Mouse (Mus musculus): Measurements from ENCODE around the gene Maml1. TPM values are rescaled to one million over a fixed set of nuclear protein-coding genes. Genes with fewer than 3 reads are reported as not detected.

Maml1 gene
- total RNA-seq, 2 experiments from 2014 or later = 9.5 to 10.1 TPM

- DNase-seq (ENCODE audit: low spot score in 2 of 2) = no peak
These were observed 51.7 kb downstream of the Maml1 start for GRCm38 (mm10) chr11:50240235-50240911.

GRCm38 (mm10) chr11:50238821-50239791, 53.0 kb downstream of the Maml1 start:
- no peak for DNase-seq (ENCODE audit: low spot score in 2 of 2)

GRCm38 (mm10) chr11:50238324-50238723, 53.8 kb downstream of the Maml1 start, which contains the start of gene Ltc4s:
Ltc4s (minus strand) TSS chr11:50238616.
- DNase-seq (ENCODE audit: low spot score in 2 of 2) = no peak

- no peak for DNase-seq (ENCODE audit: low spot score in 2 of 2)
These were observed 54.9 kb downstream of the Maml1 start for GRCm38 (mm10) chr11:50236937-50237835.

- peak; percentile 83 to 88 for DNase-seq (ENCODE audit: low spot score in 2 of 2)
These were observed 55.6 kb downstream of the Maml1 start for GRCm38 (mm10) chr11:50236540-50236936.

- no peak for DNase-seq (ENCODE audit: low spot score in 2 of 2)
These were observed 57.5 kb downstream of the Maml1 start for GRCm38 (mm10) chr11:50234606-50235005.

- DNase-seq (ENCODE audit: low spot score in 2 of 2) = no peak
These were observed 58.1 kb downstream of the Maml1 start for GRCm38 (mm10) chr11:50233993-50234392.

GRCm38 (mm10) chr11:50233022-50233421, 59.1 kb downstream of the Maml1 start:
- no peak for DNase-seq (ENCODE audit: low spot score in 2 of 2)

GRCm38 (mm10) chr11:50231411-50231810, 60.7 kb downstream of the Maml1 start:
- DNase-seq (ENCODE audit: low spot score in 2 of 2) = peak in 1 of 2 experiments; percentile 64

- no peak for DNase-seq (ENCODE audit: low spot score in 2 of 2)
These were observed 61.4 kb downstream of the Maml1 start for GRCm38 (mm10) chr11:50230481-50231304.

GRCm38 (mm10) chr11:50229252-50229910, 62.7 kb downstream of the Maml1 start:
- DNase-seq (ENCODE audit: low spot score in 2 of 2) = no peak

- no peak for DNase-seq (ENCODE audit: low spot score in 2 of 2)
These were observed 63.3 kb downstream of the Maml1 start for GRCm38 (mm10) chr11:50228772-50229171.

- DNase-seq (ENCODE audit: low spot score in 2 of 2) = no peak
These were observed 64.4 kb downstream of the Maml1 start for GRCm38 (mm10) chr11:50227736-50228135.

- no peak for DNase-seq (ENCODE audit: low spot score in 2 of 2)
These were observed 64.9 kb downstream of the Maml1 start for GRCm38 (mm10) chr11:50227226-50227625.

- peak in 1 of 2 experiments; percentile 22 for DNase-seq (ENCODE audit: low spot score in 2 of 2)
These were observed 65.7 kb downstream of the Maml1 start for GRCm38 (mm10) chr11:50226406-50226805.

- peak; percentile 52 to 54 for DNase-seq (ENCODE audit: low spot score in 2 of 2)
These were observed 66.3 kb downstream of the Maml1 start for GRCm38 (mm10) chr11:50225611-50226378.

GRCm38 (mm10) chr11:50224671-50225530, 67.2 kb downstream of the Maml1 start:
- peak; percentile 82 to 90 for DNase-seq (ENCODE audit: low spot score in 2 of 2)
